Mouse (Mus musculus) neutrophil, adult 5-6 weeks (primary cell): ENCODE results near the gene Smpdl3b. TPM values are rescaled to one million over a fixed set of nuclear protein-coding genes. Genes with fewer than 3 reads are reported as not detected.

Experiments used
- total RNA-seq: library from RNA; stranded (forward); fragments of 200-1000 nt; gene quantifications from 2 replicates; pipeline ENCODE4 v1.2.3, GENCODE M21; 2017

The Smpdl3b gene
- total RNA-seq, 1 experiment from 2014 or later = 2.6 TPM

Other genes starting within 250 kb of the Smpdl3b start
- 30.6 and 33.4 TPM in 2 replicates for gene Sesn2, start 246.8 kb downstream of the Smpdl3b start, total RNA-seq
- gene Atpif1, start 223.6 kb downstream of the Smpdl3b start, total RNA-seq = 127 and 138 TPM in 2 replicates
- 327 and 337 TPM in 2 replicates for gene Dnajc8, start 221.7 kb downstream of the Smpdl3b start, total RNA-seq
- gene Ptafr, start 193.2 kb downstream of the Smpdl3b start, total RNA-seq = 135 and 136 TPM in 2 replicates
- gene Eya3, start 118.3 kb downstream of the Smpdl3b start, total RNA-seq = 23.4 and 27.0 TPM in 2 replicates
- gene Xkr8, start 24.7 kb downstream of the Smpdl3b start, total RNA-seq = 2.8 and 3.1 TPM in 2 replicates
- 24.2 and 32.4 TPM in 2 replicates for gene Rpa2, start 11.1 kb upstream of the Smpdl3b start, total RNA-seq
- 269 and 270 TPM in 2 replicates for gene Themis2, start 39.1 kb upstream of the Smpdl3b start, total RNA-seq
- 39.9 and 42.0 TPM in 2 replicates for gene Ppp1r8, start 85.9 kb upstream of the Smpdl3b start, total RNA-seq
- gene Stx12, start 127.3 kb upstream of the Smpdl3b start, total RNA-seq = 33.6 and 34.8 TPM in 2 replicates
- gene Fam76a, start 165.3 kb upstream of the Smpdl3b start, total RNA-seq = 31.1 and 35.4 TPM in 2 replicates
- gene Fgr, start 216.8 kb upstream of the Smpdl3b start, total RNA-seq = 301 and 321 TPM in 2 replicates